ENCODE assay signal across 9 mouse cellular contexts in genomic region chr3:121489462-121490118, GRCm38 (mm10). TPM values are rescaled to one million over a fixed set of nuclear protein-coding genes. Genes with fewer than 3 reads are reported as not detected.
A peak's percentile ranks its signal among the peaks of the same experiment; 100 is the strongest.
DNase-seq lines count a peak whose midpoint lies in the region; ATAC-seq lines count a peak whose summit lies in the region.
"Had no signal": no experiment of that assay in that cellular context is flagged by ENCODE, and none has a peak within 500 bp of the region (broad histone marks: within the 10 kb centered on the region; RNA-seq: fewer than 3 reads in every experiment).

No protein-coding gene starts in this region.

- intact Hi-C loops in left cerebral cortex, postnatal 36 days (cut with DNase I), result loop anchor here (5.0 kb wide), 1 partner anchor 62 kb away; the partner anchor contains the start of gene Cnn3

- peak; percentile 57 for DNase-seq in right cerebral cortex, adult 18-20 months
- DNase-seq in right cerebral cortex, postnatal 25 days, result no peak
- DNase-seq in left cerebral cortex, postnatal 36 days (ENCODE audit: low spot score in 2 of 2), result peak; percentile 38 to 46
- no peak for DNase-seq in lung, postnatal 36 days
- no peak for DNase-seq in spleen, postnatal 14 days (ENCODE audit: low spot score in 2 of 2)
- DNase-seq: thymus, postnatal 25 days had no signal

- no peak overlapping the region for H3K9ac ChIP-seq in hindbrain, embryonic 13.5 days
- H3K9ac ChIP-seq in stomach, embryonic 16.5 days (ENCODE audit: low read length), result 0 out of 2 replicates have a peak overlapping the region, but pooled peaks have one; percentile 7
- H3K9ac ChIP-seq: lung, embryonic 15.5 days had no signal

- H3K4me2 ChIP-seq in hindbrain, embryonic 13.5 days, result no peak overlapping the region
- no peak overlapping the region for H3K4me2 ChIP-seq in stomach, embryonic 16.5 days (ENCODE audit: low read depth, low read length)
- H3K4me2 ChIP-seq: lung, embryonic 15.5 days had no signal

- no peak overlapping the region for H3K4me3 ChIP-seq in hindbrain, embryonic 13.5 days
- H3K4me3 ChIP-seq in stomach, embryonic 16.5 days (replicated peaks; ENCODE audit: low read length), result no peak overlapping the region
- H3K4me3 ChIP-seq: lung, embryonic 15.5 days had no signal

- no peaks in the 10 kb centered on the region for H3K9me3 ChIP-seq in hindbrain, embryonic 13.5 days
- H3K9me3 ChIP-seq in stomach, embryonic 16.5 days (replicated peaks; ENCODE audit: control insufficient read depth, low read length), result no peaks in the 10 kb centered on the region
- H3K9me3 ChIP-seq: lung, embryonic 15.5 days had no signal

- no peaks in the 10 kb centered on the region for H3K36me3 ChIP-seq in hindbrain, embryonic 13.5 days
- H3K36me3 ChIP-seq in stomach, embryonic 16.5 days (ENCODE audit: control insufficient read depth, insufficient read depth, low read length), result no peaks in the 10 kb centered on the region
- H3K36me3 ChIP-seq: lung, embryonic 15.5 days had no signal

- 40% methylated on average over 12 of the region's 12 CpGs for WGBS in hindbrain, embryonic 13.5 days
- WGBS in stomach, embryonic 16.5 days, result 62% methylated on average over 12 of the region's 12 CpGs

- no peak for ATAC-seq in hindbrain, embryonic 13.5 days (ENCODE audit: low FRiP score)
- ATAC-seq in stomach, embryonic 16.5 days (ENCODE audit: insufficient read depth, low FRiP score), result no peak

- H3K27ac ChIP-seq in hindbrain, embryonic 13.5 days, result peak overlapping the region; percentile 40
- H3K27ac ChIP-seq in stomach, embryonic 16.5 days (ENCODE audit: low read length), result no peak overlapping the region
- H3K27ac ChIP-seq: lung, embryonic 15.5 days had no signal

- no peaks in the 10 kb centered on the region for H3K27me3 ChIP-seq in hindbrain, embryonic 13.5 days
- H3K27me3 ChIP-seq in stomach, embryonic 16.5 days (ENCODE audit: control insufficient read depth, insufficient read depth, low read length), result no peaks in the 10 kb centered on the region
- H3K27me3 ChIP-seq: lung, embryonic 15.5 days had no signal

- peaks cover 24% of the 10 kb centered on the region for H3K4me1 ChIP-seq in hindbrain, embryonic 13.5 days (replicated peaks)
- H3K4me1 ChIP-seq in stomach, embryonic 16.5 days (ENCODE audit: control insufficient read depth, insufficient read depth, low read length), result peaks cover 6% of the 10 kb centered on the region; the same call in 1 of the 2 replicates

RNA-seq across cellular contexts. Expression of gene Slc44a3, which starts 42.6 kb away (rescaled TPM):
- polyA plus RNA-seq in hindbrain, embryonic 13.5 days (2015; fragmentation: Nextera tagmentation; extraction: Ambion mirVana), result 0.78 and 1.3 TPM in 2 replicates
- total RNA-seq in left cerebral cortex, postnatal 36 days (2021), result not detected
- 41.5 and 49.4 TPM in 2 replicates for polyA plus RNA-seq in stomach, embryonic 16.5 days (2015; fragmentation: Nextera tagmentation; extraction: Ambion mirVana)

Comparison
In these comparisons a context has a peak if more than half of its experiments do, and no peak if none do; other contexts are left out.
1. DNase-seq: peak in right cerebral cortex, adult 18-20 months (single experiment) and left cerebral cortex, postnatal 36 days (2 of 2); none in right cerebral cortex, postnatal 25 days (single experiment), lung, postnatal 36 days (single experiment) and spleen, postnatal 14 days (0 of 2).
2. RNA of gene Slc44a3, which starts 42.6 kb away (polyA plus RNA-seq): 41.5 to 49.4 TPM in stomach, embryonic 16.5 days; 0.78 to 1.3 TPM in hindbrain, embryonic 13.5 days; every median in the first group is over 10 times any median in the second.